Mouse (Mus musculus) lung, embryonic 14.5 days (tissue): Measurements from ENCODE around the gene Notch1. TPM values are rescaled to one million over a fixed set of nuclear protein-coding genes. Genes with fewer than 3 reads are reported as not detected.

Experiments used
- ATAC-seq: fragments of 200-750 bp; cut with Nextera tagmentation; 2 replicates; pipeline ENCODE4 v1.8.0; 2017; ENCODE audit warnings: mild to moderate bottlenecking, moderate TSS enrichment, moderate library complexity; ENCODE audit not compliant: insufficient read depth
- DNase-seq: peaks from one replicate; pipeline ENCODE4 v3.0.0-alpha.2; 2015
- H3K27ac ChIP-seq: fragments of 300-500 bp; sonication (generic); 2 replicates; pipeline ENCODE4 v1.5.1; 2014; ENCODE audit warnings: low read depth, mild to moderate bottlenecking, moderate library complexity
- H3K27me3 ChIP-seq: fragments of 300-500 bp; sonication (generic); 2 replicates; pipeline ENCODE4 v1.6.1; 2014; ENCODE audit warnings: low read length, control low read depth; ENCODE audit not compliant: insufficient read depth
- H3K36me3 ChIP-seq: fragments of 300-500 bp; sonication (generic); 2 replicates; pipeline ENCODE4 v1.6.1; 2014; ENCODE audit warnings: control low read depth; ENCODE audit not compliant: insufficient read depth
- H3K4me1 ChIP-seq: fragments of 300-500 bp; sonication (generic); 2 replicates; pipeline ENCODE4 v1.6.1; 2014; ENCODE audit warnings: antibody characterized with exemption, control low read depth; ENCODE audit not compliant: insufficient read depth
- H3K4me2 ChIP-seq: fragments of 300-500 bp; sonication (generic); 2 replicates; pipeline ENCODE4 v1.6.1; 2014; ENCODE audit warnings: mild to moderate bottlenecking
- H3K4me3 ChIP-seq: fragments of 300-500 bp; sonication (generic); 2 replicates; pipeline ENCODE4 v1.5.1; 2014; ENCODE audit warnings: low read depth, low read length
- H3K9ac ChIP-seq: fragments of 300-500 bp; sonication (generic); 2 replicates; pipeline ENCODE4 v1.6.1; 2014
- H3K9me3 ChIP-seq: fragments of 300-500 bp; sonication (generic); 2 replicates; pipeline ENCODE4 v1.6.1; 2016; ENCODE audit warnings: low read depth, low read length, control low read depth
- CTCF ChIP-seq: IDR thresholded peaks from 2 replicates; pipeline ENCODE4 v1.5.1; 2016; ENCODE audit warnings: antibody characterized with exemption, low read depth
- WGBS: fragments of 180-500 bp; shearing (Covaris S2); extraction: QIAGEN DNeasy Blood & Tissue Kit; methylation state at CpG from one replicate; pipeline ENCODE4 v1.1.7; 2014; 5-methylcytosine and 5-hydroxymethylcytosine counted together
- polyA plus RNA-seq: library from polyadenylated mRNA; unstranded; fragments of >200 nt; fragmentation: Nextera tagmentation; extraction: Ambion mirVana; gene quantifications from 2 replicates; pipeline ENCODE4 v1.2.1, GENCODE M21; 2014

Gene Notch1
- polyA plus RNA-seq, 1 experiment from 2014 or later = 44.0 TPM

DNA sequence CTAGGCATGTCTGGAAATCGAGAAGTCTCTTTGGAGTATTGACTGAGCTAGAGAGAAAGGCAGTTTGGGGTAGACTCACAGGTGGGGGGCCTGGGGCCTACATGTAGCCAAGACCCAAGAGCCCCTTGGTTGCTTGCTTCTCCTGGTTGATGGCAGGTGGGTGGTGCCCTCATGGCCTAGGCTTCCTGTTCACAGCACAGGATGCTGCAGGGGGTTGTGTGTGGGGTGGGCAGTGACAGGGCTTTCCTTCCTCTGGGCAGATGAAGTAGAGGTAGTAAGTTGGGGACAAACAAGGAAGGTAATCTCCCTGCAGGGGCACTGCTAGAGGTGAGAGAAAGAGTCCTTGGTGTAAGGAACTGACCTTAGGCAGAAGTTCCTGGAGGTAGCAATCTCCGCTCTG lies 35.6 kb upstream of the Notch1 start:
- ATAC-seq (no peak), DNase-seq (no peak)
- H3K9me3 ChIP-seq = no peaks in the 10 kb centered on the region
- H3K36me3 ChIP-seq = no peaks in the 10 kb centered on the region
- H3K9ac ChIP-seq = no peak overlapping the region
- TF ChIP-seq CTCF = no peak
- 78% methylated on average over 2 of the region's 2 CpGs for WGBS
- no peaks in the 10 kb centered on the region for H3K27me3 ChIP-seq
- H3K27ac ChIP-seq = no peak overlapping the region
- H3K4me1 ChIP-seq = peaks cover 25% of the 10 kb centered on the region
- H3K4me2 ChIP-seq = no peak overlapping the region
- H3K4me3 ChIP-seq = no peak overlapping the region

GRCm38 (mm10) chr2:26551446-26551845 lies 35.0 kb upstream of the Notch1 start:
- no peak for DNase-seq
- no peak overlapping the region; the same call in 1 of the 2 replicates for H3K27ac ChIP-seq

GRCm38 (mm10) chr2:26550777-26551176 lies 34.3 kb upstream of the Notch1 start:
- no peaks in the 10 kb centered on the region for H3K36me3 ChIP-seq
- no peaks in the 10 kb centered on the region for H3K27me3 ChIP-seq
- no peak overlapping the region for H3K4me2 ChIP-seq
- H3K4me3 ChIP-seq = no peak overlapping the region
- no peak overlapping the region for H3K9ac ChIP-seq
- no peak overlapping the region for H3K27ac ChIP-seq
- 51% methylated on average over 3 of the region's 3 CpGs for WGBS
- no peak for TF ChIP-seq CTCF
- H3K4me1 ChIP-seq = peaks cover 17% of the 10 kb centered on the region
- ATAC-seq (no peak), DNase-seq (no peak)
- no peaks in the 10 kb centered on the region for H3K9me3 ChIP-seq

More at GRCm38 (mm10) chr2:26551446-26551845, 35.0 kb upstream of the Notch1 start:
- peaks cover 18% of the 10 kb centered on the region for H3K4me1 ChIP-seq
- no peak overlapping the region for H3K4me2 ChIP-seq
- H3K27me3 ChIP-seq = no peaks in the 10 kb centered on the region
- H3K4me3 ChIP-seq = no peak overlapping the region
- no peaks in the 10 kb centered on the region for H3K9me3 ChIP-seq
- ATAC-seq = no peak
- no peak overlapping the region for H3K9ac ChIP-seq
- TF ChIP-seq CTCF = no peak
- H3K36me3 ChIP-seq = no peaks in the 10 kb centered on the region
- 67% methylated on average over 8 of the region's 8 CpGs for WGBS

GRCm38 (mm10) chr2:26550205-26550604 lies 33.7 kb upstream of the Notch1 start:
- H3K9ac ChIP-seq = no peak overlapping the region
- 39% methylated on average over 3 of the region's 3 CpGs for WGBS
- ATAC-seq (peak; percentile 16; the same call in 1 of the 2 replicates), DNase-seq (peak; percentile 65)
- H3K4me1 ChIP-seq = peaks cover 17% of the 10 kb centered on the region
- no peak overlapping the region for H3K4me2 ChIP-seq
- no peak overlapping the region for H3K4me3 ChIP-seq
- TF ChIP-seq CTCF = no peak
- H3K27ac ChIP-seq = no peak overlapping the region
- H3K36me3 ChIP-seq = no peaks in the 10 kb centered on the region
- no peaks in the 10 kb centered on the region for H3K9me3 ChIP-seq
- no peaks in the 10 kb centered on the region for H3K27me3 ChIP-seq

GRCm38 (mm10) chr2:26549801-26550200 lies 33.3 kb upstream of the Notch1 start:
- DNase-seq = no peak
- Histone ChIP-seq H3K27ac (no peak overlapping the region), H3K4me3 (no peak overlapping the region), H3K36me3 (no peaks in the 10 kb centered on the region), H3K4me2 (no peak overlapping the region), H3K9ac (no peak overlapping the region), H3K27me3 (no peaks in the 10 kb centered on the region), H3K9me3 (no peaks in the 10 kb centered on the region), H3K4me1 (peaks cover 17% of the 10 kb centered on the region)
- no peak for TF ChIP-seq CTCF
- WGBS = 55% methylated on average over 10 of the region's 10 CpGs
- ATAC-seq = no peak

DNA sequence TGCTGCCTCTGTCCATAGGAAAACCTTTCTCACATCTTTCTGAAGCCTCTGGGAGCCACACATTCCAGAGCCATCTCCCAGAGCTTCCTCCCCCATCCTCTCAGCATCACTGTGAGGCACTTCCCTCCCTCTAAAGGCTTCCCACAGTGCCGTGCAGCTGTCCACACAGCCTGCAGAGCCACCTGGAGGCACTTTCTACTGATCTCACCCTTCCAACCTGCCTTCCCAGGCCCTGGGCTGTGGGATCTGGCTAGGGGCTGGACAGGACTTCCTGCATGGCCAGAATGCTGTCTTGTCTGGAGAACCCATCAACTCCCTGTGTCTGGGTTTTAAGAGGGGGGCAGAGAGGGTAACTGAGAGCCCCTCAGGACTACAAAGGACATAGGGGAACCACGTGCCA lies 31.0 kb upstream of the Notch1 start:
- Histone ChIP-seq H3K27ac (0 out of 2 replicates have a peak overlapping the region, but pooled peaks have one; percentile 10), H3K9me3 (no peaks in the 10 kb centered on the region), H3K36me3 (no peaks in the 10 kb centered on the region), H3K27me3 (no peaks in the 10 kb centered on the region), H3K4me2 (no peak overlapping the region), H3K4me1 (peaks cover 17% of the 10 kb centered on the region), H3K4me3 (no peak overlapping the region), H3K9ac (no peak overlapping the region)
- TF ChIP-seq CTCF = peak; percentile 56
- ATAC-seq (peak; percentile 53; the same call in 1 of the 2 replicates), DNase-seq (peak; percentile 42)
- WGBS = 20% methylated on average over 2 of the region's 2 CpGs

DNA sequence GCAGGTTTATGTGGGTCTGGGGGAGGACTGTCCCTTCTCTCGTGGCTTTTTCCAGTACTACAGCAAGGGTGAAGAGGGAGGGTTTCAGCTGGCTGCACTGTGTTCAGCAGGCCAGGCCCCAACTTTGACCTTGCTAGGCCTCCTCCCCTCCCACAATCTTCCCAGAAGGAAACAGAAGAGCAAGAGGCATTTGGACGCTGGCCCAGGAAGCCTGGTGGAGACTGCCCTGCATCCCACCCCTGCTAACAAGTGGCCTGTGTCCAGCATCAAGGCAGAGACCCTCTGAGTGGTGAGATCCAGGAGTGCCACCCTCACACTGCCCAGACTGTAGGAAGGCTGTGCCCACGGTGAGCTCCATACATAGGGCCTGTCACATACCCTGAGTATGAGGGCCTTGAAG lies 27.8 kb upstream of the Notch1 start:
- Histone ChIP-seq H3K4me1 (peaks cover 6% of the 10 kb centered on the region), H3K27me3 (no peaks in the 10 kb centered on the region), H3K27ac (no peak overlapping the region), H3K4me3 (no peak overlapping the region), H3K36me3 (no peaks in the 10 kb centered on the region), H3K9me3 (no peaks in the 10 kb centered on the region), H3K9ac (no peak overlapping the region), H3K4me2 (no peak overlapping the region)
- ATAC-seq = no peak
- WGBS = 57% methylated on average over 3 of the region's 3 CpGs
- no peak for TF ChIP-seq CTCF
- DNase-seq = peak; percentile 54

- Histone ChIP-seq H3K27me3 (no peaks in the 10 kb centered on the region), H3K36me3 (no peaks in the 10 kb centered on the region), H3K4me2 (no peak overlapping the region), H3K4me1 (peaks cover 6% of the 10 kb centered on the region), H3K27ac (no peak overlapping the region), H3K9ac (no peak overlapping the region), H3K4me3 (no peak overlapping the region), H3K9me3 (no peaks in the 10 kb centered on the region)
- no peak for TF ChIP-seq CTCF
- DNase-seq = no peak
- no peak for ATAC-seq
- WGBS = 68% methylated on average over 8 of the region's 8 CpGs
Measured at GRCm38 (mm10) chr2:26543768-26544167, 27.3 kb upstream of the Notch1 start.
